Mouse (Mus musculus): ENCODE measurements around the gene Map2k7. TPM values are rescaled to one million over a fixed set of nuclear protein-coding genes. Genes with fewer than 3 reads are reported as not detected.

The Map2k7 gene
- polyA plus RNA-seq (2015; fragmentation: Nextera tagmentation; extraction: Ambion mirVana): 17.9 and 20.7 TPM in 2 replicates

DNA sequence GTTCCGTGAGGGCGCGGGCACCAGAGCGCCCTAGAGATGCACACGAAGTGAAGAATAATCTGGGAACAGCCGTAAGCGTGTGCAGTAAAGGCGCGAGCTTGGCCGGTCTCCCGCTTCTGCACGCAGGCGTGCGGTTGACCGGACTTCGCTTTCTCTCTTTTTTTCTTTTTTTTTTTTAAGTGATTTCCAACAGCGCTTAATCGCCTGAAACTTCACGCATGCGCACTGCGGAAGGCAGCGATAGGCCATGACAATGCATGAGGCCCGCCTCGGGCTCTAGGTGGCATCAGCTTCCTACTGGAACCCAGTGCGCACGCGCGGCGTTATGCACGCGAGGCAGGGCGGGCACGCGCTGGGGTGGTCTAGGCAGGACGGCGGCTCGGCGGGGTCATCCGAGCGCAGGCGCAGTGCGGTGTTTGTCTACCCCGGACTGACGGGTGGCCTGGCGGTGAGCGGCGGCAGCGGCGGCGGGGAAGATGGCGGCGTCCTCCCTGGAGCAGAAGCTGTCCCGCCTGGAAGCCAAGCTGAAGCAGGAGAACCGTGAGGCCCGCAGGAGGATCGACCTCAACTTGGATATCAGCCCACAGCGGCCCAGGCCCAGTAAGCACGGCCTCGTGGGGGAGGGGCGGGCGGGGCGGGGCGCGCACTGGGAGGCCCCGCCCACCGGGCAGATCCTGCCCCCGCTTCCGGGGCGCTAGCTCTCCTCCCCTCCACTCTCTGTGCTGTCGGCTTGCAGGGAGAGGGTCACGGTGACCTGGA, at the start of gene Map2k7, which contains the start of gene Gm49320:
TSS of gene Map2k7 (plus strand) at position 307 of the 759 bp plus-strand sequence.
TSS of gene Gm49320 (plus strand) at position 432 of the 759 bp plus-strand sequence.

DNA sequence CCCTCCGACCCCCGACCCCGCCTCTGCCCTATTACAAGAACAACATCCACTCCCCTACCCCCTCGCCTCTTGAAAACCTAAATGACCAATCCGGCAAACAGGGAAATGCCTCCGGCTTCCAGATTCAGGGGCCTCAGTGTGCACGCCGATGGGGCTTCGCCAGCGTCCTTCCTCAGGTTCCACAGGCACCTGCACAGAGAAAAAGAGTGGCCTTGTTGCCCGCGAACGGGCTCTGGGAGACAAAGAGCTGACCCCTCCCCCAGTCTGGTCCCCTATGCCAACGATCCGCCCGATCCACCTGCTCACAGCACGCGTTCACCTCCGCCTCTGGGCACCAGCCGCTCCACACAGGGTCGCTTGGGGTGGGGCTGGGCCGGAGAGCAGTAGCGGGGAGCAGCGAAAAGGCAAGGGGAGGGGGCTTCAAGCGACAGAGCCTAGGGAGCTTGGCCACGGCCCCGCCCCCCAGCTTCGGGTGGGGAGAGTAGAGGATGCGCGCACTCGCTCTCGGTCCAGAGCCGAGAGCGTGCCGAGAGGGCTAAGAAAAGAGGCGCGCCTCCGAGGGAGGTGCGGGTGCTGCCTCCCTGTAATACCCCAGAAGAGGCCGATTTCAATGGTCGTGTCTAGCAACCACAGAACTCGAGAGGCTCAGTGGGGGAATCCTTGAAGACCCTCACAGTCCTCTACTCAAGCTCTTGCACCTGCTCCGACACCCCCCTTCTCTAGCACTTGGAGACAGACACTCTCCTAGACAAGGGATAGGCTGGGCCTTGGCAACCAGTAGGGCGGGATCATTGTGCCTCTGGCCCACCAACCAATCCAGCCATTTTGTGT, 21.5 kb upstream of the Map2k7 start, which contains the start of gene Prr36:
TSS of gene Prr36 (minus strand) at position 669 of the 831 bp plus-strand sequence.

DNA sequence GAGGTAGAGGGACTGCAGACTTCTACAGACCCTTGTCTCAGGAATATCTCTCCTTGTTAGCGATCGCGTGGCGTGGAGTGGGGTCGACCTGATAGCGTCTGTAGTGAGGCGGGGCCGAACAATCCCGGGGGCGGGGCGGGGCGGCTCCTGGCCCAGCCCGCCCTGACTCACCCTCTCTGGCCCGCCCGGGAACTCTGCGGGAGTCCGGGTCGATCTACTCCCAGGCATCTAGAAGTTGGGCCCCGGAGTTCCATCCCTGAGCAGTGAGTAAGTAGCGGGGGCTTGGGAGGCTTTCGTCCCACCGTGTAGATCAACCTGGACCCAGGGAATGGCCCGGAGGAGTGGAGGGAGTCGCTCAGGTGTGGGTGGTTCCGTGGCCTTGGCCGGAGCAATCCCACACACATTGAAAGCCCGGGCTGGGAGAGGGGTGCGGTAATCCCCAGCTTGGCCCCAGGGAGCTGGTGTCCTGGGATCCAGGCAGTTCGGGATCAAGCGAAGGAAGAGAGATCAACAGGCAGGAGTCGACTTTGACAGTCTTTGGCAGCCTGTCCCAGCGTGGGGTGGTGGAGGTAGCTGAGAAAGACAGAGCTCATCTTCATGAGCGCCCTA, 11.7 kb upstream of the Map2k7 start, which contains the start of gene Lrrc8e:
TSS of gene Lrrc8e (plus strand) at position 89 of the 609 bp plus-strand sequence.

DNA sequence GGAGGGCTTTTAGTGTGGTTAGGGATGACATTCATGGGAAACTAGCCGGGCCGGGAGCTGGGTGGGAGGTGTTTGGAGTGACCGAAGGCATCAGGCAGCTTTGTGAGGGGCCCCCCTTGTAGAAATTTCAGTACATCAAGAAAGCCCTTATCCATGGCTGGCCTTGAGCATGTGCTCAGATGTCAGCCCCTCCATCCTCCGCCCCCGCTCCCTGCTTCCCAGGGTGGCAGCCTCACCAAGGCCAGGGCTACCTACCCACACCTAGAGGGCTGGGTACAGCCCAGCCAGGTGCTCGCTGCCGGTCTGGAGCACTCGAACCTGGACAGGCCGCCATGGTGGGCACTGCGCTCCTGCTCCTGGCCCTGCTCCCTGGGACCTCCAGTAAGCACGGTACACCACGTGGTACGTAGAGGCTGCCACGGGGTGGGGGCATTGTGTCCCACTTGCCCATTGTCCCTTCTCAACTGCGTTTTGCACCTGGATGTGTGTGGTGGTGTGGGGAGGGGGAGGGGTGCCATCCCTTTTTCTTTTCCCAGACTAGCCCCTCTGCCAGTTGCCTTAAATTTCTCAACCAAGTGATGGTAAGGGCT, 9.5 kb downstream of the Map2k7 start, which contains the start of gene Tgfbr3l:
TSS of gene Tgfbr3l (plus strand) at position 264 of the 590 bp plus-strand sequence.

DNA sequence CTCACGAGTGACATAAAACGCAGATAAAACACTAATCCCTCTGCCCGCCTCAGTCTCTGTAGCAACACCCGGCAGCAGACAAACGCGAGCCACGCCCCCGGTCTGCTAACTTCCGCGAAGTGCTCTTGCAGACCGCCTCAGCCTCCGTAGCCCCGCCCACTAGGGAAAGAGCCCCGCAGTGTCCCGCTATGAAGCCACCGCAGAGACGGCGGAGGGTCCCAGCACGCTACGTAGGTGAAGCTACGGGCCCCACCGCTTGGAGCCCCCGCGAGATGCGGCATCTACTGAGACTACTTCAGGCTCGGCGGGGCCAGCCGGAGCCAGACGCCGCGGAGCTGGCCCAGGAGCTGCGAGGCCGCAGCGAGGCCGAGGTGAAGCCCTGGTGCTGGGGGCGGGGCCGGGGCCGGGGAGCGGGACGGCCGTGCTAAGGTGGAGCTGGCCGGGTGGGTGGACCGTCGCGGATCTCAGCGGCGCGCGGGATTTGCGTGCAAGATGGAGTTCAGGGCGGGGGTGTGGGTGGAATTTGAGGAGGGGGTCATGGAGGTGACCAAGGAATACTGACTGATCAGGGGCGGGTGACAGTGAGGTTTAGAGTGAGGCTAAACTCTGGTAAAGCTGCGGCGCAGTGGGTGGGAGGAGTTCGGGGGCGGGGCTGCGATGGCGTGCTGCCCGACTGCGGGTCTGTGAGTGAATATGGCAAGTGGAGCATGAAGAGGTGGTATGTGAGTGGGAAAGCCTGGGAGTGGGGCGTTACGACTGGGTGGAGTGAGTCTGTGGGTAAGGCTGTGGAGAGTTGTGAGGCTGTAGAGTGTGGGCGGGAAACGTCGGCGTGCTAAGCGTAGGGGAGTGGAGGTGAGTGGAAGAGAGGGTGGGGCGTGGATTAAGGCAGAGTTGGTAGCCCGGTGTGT, 14.6 kb downstream of the Map2k7 start, which contains the start of gene Snapc2:
TSS of gene Snapc2 (plus strand) at position 147 of the 908 bp plus-strand sequence.

DNA sequence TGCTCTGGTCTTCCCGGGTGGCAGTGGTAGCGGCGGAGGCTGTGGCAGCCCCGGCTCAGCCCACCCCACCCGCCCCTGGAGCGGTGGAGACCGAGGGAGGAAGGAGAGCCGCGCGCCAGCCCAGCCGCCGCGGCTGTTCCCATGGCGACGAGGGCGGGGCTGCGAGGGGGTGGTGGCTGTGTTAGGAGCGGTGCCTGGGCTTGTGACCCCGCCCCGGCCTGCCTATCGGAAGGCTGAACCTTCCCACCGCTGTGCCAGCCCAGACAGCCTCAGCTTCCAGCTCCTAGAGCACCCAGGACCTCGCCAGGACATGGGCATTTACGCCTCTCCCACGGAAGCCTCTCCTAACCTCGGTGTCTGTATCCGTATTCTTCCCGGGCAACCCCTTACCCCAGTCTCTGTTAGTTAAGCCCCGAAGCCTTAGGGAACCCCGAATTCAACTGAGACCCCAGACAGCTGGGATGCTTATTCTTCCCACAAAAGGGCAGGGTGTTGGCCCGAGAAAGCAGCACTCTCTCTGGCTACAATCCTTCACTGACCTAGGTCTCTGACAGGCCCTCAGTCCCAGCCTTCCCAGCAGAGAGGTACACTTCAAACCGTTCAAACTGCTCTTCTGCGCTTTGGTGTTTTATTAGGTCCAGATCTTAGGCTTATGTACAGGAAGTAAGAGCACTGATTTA, 20.7 kb downstream of the Map2k7 start, which contains the start of gene Ctxn1:
TSS of gene Ctxn1 (minus strand) at position 150 of the 680 bp plus-strand sequence.

DNA sequence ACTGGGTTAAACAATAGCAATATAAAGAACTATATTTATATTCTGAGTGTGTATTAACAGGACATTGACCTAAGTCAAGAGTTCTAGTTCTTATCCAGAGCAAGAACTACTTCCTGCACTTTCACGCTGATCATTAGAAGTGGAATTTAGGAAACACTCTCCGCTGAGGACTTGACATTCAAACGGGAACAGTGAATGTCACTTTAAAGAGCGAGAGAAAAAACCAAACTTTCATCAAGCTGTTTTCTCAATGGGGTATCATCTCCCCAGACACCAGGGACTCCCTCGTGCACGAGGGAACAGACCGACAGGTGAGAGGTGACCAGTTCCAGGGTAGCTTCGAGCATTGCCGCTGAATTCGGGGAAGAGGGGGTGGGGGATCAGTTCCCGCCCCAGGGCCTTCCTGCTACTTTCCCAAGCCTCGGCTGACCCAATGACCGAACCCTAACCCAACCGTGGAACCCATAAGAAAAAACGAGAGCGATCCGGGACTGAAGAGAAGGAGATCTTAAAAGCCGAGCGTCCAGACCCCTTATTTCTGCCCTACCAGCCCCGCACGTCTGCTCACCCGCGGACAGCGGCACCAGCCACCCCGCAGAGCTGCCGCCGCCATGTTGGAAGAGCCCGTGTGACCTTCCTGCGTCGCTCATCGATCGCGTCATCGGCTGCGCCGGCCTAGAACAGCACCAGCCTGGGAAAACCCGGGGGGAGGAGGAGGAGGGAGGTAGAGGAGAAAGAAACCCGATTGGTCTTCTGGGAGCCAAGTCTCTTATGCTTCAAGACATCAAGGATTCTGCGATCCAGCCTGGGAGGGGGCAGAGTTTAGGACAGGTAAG, 37.0 kb downstream of the Map2k7 start, which contains the start of gene Timm44:
TSS of gene Timm44 (minus strand) at position 639 of the 836 bp plus-strand sequence.

Other genes with a start within 250 kb of the Map2k7 start
- gene Cd209f, start 132.9 kb upstream of the Map2k7 start, polyA plus RNA-seq (2015; fragmentation: Nextera tagmentation; extraction: Ambion mirVana): 0.18 and 0.24 TPM in 2 replicates
- not detected in 2 replicates for gene Cd209g, start 104.6 kb upstream of the Map2k7 start, polyA plus RNA-seq (2015; fragmentation: Nextera tagmentation; extraction: Ambion mirVana)
- 12.6 and 13.1 TPM in 2 replicates for gene Evi5l, start 72.2 kb upstream of the Map2k7 start, polyA plus RNA-seq (2015; fragmentation: Nextera tagmentation; extraction: Ambion mirVana)
- gene Prr36, start 21.3 kb upstream of the Map2k7 start, polyA plus RNA-seq (2015; fragmentation: Nextera tagmentation; extraction: Ambion mirVana): 0.60 and 0.71 TPM in 2 replicates
- gene Lrrc8e, start 11.9 kb upstream of the Map2k7 start, polyA plus RNA-seq (2015; fragmentation: Nextera tagmentation; extraction: Ambion mirVana): 14.7 and 18.2 TPM in 2 replicates
- 0.60 and 0.77 TPM in 2 replicates for gene Gm49320, start 125 bp downstream of the Map2k7 start, polyA plus RNA-seq (2015; fragmentation: Nextera tagmentation; extraction: Ambion mirVana)
- gene Tgfbr3l, start 9.5 kb downstream of the Map2k7 start, polyA plus RNA-seq (2015; fragmentation: Nextera tagmentation; extraction: Ambion mirVana): 1.5 and 2.2 TPM in 2 replicates
- gene Snapc2, start 14.3 kb downstream of the Map2k7 start, polyA plus RNA-seq (2015; fragmentation: Nextera tagmentation; extraction: Ambion mirVana): 52.9 and 61.2 TPM in 2 replicates
- gene Ctxn1, start 20.5 kb downstream of the Map2k7 start, polyA plus RNA-seq (2015; fragmentation: Nextera tagmentation; extraction: Ambion mirVana): 147 and 153 TPM in 2 replicates
- gene Timm44, start 37.2 kb downstream of the Map2k7 start, polyA plus RNA-seq (2015; fragmentation: Nextera tagmentation; extraction: Ambion mirVana): 34.3 and 36.8 TPM in 2 replicates
- gene Ccl25, start 86.5 kb downstream of the Map2k7 start, polyA plus RNA-seq (2015; fragmentation: Nextera tagmentation; extraction: Ambion mirVana): 5.0 and 5.4 TPM in 2 replicates
- 96.2 and 126 TPM in 2 replicates for gene Elavl1, start 86.7 kb downstream of the Map2k7 start, polyA plus RNA-seq (2015; fragmentation: Nextera tagmentation; extraction: Ambion mirVana)

All from urinary bladder, postnatal 0 days (tissue).